Mouse (Mus musculus) heart, adult 9 months (tissue): ENCODE results near the gene Zscan2.

Experiments
- DNase-seq, 2 experiments: peaks; one replicate each; pipeline ENCODE4 v3.0.0; 2022; ENCODE audit warnings: low spot score in 2 of 2

Gene Zscan2

DNA sequence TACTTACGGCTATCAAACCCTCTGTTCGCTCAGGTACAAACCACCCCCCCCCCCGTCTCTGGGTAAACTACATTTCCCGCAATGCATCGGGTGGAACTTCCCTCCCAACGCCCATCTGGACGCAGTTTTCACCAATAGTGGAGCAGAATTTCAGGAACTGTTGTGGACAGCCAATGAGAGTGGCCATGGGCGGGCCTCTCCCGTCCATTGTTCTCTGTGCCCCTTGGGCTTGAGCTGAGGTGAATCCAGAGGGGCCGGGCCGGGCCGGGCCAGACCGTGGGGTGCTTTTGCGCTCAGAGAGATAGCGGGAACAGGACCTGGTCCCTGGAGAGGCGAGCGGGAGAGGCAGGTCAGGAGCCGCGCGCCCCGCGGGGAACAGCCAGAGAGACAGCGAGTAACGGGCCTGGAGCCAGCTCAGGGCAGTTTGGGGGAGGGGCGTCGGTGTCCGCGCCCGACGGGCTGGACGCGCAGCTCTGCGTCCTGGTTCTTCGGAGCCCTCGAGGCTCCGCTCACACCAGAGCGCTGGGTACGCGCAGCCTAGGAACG is at the start of gene Zscan2:
Gene Zscan2 (plus strand): TSS at position 192 of the 546 bp plus-strand sequence.
- DNase-seq = peak; percentile 95

DNA sequence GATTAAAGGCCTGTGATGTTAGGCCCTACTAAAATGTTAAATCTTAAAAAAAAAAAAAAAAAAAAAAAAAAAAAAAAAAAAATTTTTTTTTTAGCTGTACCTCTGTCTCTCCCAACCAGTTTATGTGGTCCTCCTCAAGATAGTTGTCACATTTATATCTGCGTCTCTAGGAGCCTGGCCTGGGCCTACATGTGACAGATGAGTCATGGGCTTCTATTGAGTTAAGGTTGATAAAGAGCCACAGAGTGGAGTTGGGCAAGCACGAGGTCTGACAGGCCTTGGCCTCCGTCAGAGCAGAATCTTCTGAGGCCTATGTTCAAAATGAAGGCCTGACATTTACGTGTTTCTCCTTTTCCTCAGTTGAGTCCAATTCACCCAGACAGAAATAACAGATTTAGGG is 47.3 kb upstream of the Zscan2 start:
- DNase-seq = no peak

DNA sequence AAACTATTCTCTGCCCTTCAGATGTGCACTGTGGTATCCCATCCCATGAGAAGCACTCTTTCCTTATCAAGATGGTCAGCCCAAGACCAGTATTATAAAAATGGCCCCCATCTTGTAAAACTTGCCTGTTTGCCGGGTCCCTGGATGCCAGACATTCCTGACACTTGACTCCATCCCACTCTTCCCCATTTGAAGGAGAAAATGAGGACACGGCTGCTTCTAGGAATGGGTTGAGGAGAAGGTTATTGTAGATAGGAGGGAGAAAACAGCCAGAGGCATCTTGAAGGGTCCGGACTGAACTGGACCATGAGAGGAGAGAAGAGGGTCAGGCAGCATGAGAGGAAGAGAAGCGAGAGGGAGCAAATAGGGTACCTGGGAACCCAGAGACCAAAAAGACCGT is 44.1 kb upstream of the Zscan2 start:
- DNase-seq = no peak

DNA sequence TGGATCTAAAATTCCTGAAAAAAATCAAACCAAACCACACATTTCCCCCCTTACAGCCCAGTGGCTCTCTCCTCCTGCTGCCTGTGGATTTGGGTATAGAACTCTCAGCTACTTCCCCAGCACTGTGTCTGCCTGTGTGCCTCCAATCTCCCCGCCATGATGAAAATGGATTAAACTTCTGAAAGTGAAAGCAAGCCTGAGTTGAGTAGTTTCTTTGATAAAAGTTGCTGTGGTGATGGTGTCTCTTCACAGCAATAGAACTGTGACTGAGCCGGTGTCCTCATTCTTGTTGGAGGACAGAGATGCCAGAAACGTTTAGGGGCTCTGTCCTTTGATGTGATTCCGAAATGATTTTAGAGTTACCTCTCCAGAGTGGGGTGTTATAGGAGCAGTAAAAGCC is 39.9 kb upstream of the Zscan2 start:
- DNase-seq = no peak

DNA sequence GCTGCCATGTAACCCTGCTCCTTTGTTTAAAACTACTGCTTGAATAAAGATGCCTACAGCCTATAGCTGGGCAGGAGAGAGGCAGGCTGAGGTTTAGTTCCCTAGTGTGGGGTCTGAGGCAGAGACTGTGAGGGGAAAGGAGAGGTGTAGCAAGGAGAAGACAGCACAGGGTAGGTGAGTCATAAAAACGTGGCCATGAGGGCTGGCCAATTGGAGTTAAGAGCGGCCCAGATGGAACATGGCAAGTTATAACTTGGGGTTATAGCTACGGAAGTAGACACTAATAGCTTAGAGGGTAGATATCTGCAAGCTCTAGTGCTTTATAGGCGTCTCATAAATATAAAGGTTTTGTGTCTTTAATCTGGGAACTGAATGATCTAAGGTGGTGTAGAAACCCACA is 37.5 kb upstream of the Zscan2 start:
- DNase-seq = no peak

DNA sequence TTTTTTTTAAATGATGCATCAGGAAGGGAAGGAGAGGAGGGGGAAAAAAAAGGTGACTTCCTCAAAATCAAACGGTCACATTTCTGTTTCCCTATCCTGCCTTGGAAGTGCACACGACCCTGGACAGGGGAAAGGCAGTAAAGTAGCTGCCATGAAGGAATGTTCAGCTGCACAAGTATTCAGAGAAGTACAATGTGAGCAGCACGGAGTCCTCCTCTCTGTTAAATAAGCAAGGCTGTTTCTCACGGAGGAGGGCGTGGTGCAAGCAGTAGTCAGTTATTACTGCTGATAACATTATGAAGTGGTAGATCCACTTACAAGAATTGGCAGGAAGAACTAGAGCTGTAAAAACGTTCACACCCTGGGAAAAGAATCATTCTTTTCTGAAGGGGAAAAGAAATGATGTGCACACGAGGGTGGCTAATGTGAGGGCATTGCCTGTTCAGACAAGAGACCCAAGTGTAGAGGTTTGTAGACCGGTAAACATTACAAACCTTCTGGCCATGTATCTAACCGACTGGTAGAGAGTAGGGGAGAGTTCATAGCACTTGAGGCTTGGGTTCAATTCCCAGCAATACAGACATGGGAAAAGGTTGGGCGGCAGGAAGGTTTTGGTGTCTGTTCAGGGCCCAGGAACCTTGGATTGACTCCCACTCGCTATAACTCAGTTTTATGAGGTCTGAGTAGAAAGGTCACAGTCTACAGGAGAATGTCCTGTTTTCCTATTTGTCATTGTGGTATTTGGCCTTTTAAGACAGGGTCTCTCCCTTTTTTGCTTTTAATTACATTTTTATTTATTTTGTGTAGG is 36.6 kb upstream of the Zscan2 start:
- DNase-seq = no peak

DNA sequence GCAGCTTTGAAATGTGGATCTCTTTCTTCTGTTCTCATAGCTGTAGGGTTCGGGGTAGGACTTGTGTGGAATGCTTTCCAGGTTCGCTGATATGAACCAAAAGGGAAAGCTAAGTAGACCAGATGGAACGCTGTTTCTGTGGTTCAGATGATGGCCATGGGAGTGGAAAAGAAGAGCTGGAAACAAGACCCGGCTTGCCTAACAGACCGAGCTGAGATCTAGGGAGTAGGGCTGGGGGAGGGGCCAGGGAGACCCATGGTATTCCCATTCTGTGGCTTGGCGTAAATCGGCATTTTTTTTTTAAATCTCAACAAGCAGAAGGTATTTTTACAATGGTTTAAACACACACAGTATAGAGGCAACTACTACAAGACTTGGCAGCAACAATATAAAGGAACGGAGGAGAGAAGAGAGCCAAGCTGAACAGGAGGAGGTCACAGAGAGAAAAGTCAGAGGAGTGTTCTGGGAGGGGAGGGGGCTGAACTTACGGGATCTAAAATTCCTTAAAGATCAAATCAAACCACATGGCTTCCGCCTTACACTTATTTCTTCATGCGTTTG is 34.8 kb upstream of the Zscan2 start, which contains the start of gene Iqgap1:
Gene Iqgap1 (minus strand): TSS at position 132 of the 561 bp plus-strand sequence.
- no peak for DNase-seq

DNA sequence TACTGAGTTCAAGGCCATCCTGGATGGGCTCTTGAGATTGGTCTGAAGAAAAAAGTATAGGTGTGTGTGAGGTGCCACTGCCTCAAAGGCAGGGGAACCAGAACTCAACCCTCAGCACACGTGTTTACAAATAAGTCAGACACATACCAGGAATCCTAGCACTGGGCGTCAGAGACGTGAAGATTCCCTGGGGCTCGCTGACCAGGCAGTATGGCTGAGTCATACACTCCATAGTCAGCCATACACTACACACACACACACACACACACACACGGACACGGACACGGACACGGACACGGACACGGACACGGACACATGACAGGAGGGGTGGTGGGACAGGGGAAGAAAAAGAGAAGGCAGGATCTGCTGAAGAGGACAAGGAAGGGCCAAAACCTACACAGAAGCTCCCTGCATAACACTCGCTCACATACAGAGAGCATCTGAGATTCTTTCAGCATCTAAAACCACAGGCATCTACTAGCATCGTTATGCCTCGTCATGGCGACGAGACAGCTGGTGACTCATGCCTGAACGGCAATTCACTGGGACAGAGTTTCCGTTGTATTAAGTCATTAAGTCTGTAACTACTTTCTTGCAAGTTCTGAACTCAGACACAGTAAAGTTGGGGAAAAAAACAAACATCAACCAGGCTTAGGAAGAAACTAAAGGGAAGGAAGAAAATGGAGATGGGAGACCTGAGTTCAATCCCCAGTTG is 32.4 kb upstream of the Zscan2 start:
- peak in 1 of 2 experiments; percentile 40 for DNase-seq

DNA sequence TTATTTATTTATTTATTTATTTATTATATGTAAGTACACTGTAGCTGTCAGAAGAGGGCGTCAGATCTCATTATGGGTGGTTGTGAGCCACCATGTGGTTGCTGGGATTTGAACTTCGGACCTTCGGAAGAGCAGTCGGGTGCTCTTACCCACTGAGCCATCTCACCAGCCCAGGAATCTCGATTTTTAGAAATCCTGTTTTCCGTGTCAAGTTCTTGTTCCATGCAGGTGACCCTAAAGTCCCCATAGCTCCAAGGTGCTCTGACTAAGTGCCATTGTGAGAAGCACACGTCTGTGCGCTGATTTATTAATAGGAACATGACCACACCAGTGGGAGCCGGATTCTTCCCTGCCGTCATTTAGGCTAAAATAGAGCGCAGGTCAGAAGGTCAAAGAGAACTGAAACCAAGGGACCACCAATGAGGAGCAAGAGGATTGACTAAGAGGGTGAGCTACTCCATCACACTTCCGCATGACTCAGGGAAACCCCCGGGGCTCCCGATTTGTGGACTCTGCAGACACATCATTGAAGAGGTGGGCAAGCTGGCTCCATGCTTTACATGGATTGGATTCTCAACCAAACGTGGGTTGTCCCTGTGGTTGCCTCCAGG is 30.4 kb upstream of the Zscan2 start:
- DNase-seq = peak; percentile 51 to 70

DNA sequence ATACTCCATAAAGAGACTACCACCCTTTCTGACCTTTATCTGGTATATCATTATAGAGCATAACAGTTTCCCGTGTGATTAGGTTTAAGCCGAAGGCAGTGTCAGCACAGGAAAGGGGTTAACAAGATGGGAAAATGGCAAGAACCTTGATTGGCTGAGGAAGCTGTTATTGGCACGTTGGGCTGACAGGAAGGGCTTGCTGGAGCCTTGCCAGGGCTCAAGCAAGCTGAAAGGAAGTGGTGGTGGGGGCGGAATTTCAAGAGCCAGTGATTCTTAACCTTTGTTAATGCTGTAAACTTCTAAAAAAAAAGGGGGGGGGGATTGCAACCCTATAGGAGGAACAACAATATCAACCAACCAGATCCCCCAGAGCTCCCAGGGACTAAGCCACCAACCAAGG is 28.5 kb upstream of the Zscan2 start:
- peak; percentile 32 to 59 for DNase-seq

DNA sequence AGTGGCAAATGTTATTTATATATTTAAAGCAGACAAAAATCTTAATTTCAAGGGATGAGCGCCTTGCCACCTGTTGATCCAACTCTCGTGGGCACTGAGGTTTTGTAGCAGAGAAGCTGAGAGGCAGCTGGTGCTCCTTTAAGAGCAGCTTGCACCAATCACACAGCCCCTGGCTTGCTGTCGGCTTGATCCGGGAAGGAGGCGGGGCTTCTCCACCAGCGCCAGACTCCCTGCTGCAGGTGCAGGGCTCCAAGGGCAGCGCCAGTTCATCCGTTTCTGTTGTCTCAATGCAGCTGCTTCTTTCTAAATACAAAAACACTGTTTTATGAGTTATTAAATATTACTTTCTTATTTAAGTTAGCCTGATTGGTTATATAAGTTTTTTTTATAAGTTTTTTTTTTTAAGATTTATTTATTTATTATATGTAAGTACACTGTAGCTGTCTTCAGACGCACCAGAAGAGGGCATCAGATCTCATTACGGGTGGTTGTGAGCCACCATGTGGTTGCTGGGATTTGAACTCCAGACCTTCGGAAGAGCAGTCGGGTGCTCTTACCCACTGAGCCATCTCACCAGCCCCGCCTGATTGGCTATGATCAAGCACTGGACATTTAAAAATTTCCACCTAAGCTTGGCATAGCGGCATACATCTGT is 27.6 kb upstream of the Zscan2 start:
- peak; percentile 35 to 40 for DNase-seq

DNA sequence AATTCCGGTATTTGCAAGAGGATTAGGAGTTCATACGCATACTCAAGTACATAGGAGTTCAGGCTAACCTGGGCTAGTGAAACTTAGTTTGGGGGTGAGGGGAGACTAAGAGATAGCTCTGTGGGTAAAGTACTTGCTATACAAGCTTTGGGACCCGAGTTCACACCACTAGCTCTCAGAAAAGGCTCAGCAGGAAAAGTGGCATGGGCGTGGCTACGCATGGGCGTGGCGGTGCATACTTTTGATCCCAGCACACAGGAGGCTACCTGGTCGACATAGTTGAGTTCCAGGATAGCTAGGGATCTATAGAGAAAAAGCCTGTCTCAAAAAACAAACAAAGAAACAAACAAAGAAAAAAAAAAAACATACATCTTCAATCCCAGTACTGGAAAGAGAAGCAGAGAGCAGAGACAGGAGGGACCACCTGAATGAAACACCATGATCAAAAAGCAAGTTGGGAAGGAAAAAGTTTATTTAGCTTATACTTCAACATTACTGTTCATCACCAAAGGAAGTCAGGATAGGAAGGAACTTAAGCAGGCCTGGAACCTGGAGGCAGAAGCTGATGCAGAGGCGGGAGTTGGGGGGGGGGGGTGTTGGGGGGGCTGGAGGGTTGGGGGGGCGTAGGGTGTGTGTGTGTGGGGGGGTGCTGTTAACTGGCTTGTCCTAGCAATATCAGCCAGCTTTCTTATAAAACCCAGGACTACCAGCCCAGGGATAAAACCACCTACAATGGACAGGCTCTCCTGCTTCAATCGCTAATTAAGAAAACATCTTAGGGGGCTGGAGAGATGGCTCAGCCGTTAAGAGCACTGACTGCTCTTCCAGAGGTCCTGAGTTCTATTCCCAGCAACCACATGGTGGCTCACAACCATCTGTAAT is 26.8 kb upstream of the Zscan2 start:
- no peak for DNase-seq

DNA sequence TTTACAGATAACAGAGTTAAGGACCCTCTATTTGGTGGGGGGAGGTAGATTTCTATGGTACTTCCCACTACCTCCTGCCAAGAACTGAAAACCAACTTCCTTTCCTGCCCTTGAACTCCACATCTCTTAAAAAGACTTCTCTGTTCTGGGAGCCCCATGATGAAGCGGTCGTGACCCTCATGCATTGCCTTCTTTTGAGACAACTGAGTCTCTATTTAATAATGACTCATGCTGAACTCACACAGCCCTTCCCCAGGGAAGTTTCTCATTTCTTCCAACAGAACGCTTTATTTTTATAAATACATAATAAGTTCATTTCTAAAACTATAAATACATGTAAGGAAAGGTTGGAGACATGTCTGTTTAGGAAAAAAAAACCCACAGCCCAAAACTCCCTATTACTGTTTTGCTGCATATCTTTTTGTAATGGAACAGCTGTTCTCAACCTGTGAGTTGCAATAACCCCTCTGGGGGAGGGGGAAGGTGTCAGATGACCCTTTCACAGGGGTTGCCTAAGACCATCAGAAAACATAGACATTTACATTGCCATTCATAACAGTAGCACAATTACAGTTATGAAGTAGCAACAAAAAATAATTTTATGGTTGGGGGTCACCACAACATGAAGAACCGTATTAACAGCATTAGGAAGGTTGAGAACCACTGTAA is 24.6 kb upstream of the Zscan2 start:
- DNase-seq = no peak

DNA sequence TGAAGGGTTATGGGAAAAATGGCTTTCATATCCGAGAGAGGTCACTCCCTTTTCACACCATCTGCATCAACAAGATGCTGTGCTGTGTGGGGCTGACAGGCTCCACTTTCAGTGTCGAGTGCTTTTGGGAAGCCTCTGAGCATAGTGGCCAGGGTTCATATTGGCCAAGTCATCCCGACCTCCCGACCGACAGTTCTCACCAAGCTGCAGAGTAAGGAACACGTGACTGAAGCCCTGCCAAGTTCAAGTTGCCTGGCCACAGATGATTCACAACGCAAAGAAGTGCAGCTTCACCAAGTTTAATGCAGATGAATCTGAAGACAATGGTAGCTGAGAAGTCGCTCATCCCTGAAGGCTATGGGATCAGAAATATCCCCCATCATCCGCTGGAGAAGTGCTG is 23.0 kb upstream of the Zscan2 start:
- no peak for DNase-seq

DNA sequence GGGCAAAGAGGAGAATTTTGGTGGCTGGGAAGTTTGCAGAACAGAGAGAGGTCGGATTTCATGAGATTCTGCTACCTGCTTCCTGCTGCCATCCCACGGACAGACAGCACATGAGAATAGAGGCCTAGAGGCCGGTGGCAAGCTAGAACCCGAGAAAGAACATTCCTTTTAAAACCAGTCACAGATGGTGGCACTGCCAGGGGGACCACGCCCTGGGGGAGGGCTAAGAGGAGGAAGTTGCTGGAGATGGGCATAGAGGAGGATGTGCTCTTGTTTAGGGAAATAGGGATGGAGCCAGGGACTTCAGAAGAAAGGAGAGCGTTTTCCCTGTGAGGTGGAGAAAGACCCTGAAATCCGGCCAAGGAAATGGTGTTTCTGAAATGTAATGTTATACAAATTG is 22.5 kb upstream of the Zscan2 start:
- no peak for DNase-seq

DNA sequence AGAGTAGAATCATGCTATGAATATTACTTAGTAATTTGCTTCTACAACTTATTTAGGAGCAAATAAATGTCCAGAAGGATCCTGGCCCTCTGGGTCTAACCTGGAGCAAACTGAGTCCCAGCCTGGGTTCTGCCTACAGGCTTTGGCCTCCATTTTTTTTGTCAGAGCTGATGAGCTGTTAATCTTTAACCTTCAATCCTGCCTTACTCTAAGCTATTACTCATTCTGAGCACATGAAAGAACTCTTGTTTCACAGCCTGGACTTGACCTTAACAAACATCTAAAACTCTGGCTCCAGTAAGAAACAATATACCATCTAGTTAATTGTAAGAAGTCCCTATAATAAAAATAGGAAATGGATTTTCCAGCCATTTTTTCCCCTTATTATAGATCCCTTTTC is 21.0 kb upstream of the Zscan2 start:
- DNase-seq = no peak

DNA sequence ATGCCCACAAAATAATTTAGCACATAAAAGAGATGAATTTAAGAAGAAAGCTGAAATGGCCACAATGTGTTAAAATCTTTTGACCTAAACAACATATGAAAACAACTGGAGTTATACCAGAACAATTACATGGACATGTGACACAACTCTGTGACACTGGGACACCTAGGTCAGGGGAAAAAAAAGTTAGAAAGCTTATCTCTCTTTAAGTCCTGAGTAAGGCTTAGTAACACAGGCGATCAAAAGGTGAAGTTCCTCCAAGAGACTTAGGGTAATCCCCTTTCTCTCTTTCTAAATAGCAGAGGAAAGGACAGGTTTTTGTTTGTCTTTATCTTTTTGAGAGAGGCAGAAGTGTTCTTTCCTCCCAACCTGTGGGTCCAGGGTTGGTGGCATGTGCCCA is 20.5 kb upstream of the Zscan2 start:
- DNase-seq = no peak

DNA sequence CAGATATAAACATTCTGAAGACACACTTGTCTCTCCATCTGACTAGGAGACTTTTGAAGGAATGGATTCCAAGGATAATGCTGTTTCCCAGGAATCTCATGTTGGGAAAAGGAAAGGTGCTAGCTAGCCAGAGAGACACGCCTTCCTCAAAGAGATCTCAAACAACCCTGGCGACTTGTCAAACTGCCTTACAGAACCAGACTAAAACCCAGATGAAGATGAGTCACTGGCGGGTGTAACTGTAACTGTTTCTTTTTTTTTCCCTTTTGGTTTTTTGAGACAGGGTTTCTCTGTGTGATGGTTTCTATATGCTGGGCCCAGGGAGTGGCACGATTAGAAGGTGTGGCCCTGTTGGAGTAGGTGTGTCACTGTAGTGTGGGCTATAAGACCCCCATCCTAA is 19.8 kb upstream of the Zscan2 start:
- no peak for DNase-seq

DNA sequence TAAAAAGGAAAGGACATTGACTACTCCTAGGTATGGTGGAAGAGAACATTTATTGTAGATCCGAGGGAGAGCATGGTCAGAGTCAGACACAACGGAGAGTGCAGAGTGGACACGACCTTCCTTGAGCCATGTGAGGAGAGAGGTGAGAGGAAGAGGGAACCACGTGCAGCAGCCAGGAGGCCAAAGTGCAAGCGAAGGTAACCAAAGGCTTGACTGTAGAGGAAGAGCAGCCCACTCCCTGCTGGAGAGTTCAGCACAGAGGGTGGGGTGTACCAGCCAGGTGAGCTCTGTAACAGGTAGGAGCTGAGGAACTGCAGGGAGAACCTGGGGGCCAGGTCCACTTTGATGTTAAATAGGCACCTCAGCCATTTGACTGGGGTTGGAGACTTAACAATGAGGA is 18.6 kb upstream of the Zscan2 start:
- no peak for DNase-seq

DNA sequence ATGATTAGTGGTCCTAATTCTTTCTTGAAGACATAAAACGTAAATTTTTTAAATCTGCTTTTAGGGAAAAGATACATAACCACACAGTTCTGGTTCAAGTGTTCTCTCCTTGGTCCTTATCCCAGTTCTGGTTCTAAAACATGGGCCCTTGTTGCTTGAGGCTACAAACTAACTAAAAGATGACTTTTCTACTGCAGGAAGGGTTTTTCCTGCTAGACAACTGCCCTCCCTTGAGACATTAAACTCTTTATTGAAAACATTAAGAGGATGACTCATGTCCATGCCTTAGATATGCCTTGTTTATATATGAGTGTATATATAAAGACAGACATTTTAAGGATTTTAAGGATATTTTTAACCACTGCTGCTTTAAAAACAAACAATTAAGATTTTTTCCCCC is 17.5 kb upstream of the Zscan2 start:
- DNase-seq = no peak
